ENCODE assay signal across 9 mouse cellular contexts in genomic region chr4:136841056-136841455, GRCm38 (mm10). TPM values are rescaled to one million over a fixed set of nuclear protein-coding genes. Genes with fewer than 3 reads are reported as not detected.
DNase-seq lines count a peak whose midpoint lies in the region; ATAC-seq lines count a peak whose summit lies in the region.
"Had no signal": no experiment of that assay in that cellular context is flagged by ENCODE, and none has a peak within 500 bp of the region (broad histone marks: within the 10 kb centered on the region; RNA-seq: fewer than 3 reads in every experiment).

No protein-coding gene starts in this region.

- no peak overlapping the region for H3K9ac ChIP-seq in hindbrain, embryonic 14.5 days

- DNase-seq in WW6 (ENCODE audit: low read depth, low spot score), result peak; percentile 67
- peak; percentile 89 for DNase-seq in cerebellum, adult 8-10 months
- DNase-seq in frontal cortex, postnatal 14 days (ENCODE audit: low spot score in 2 of 2), result peak; percentile 38 to 76
- peak; percentile 95 for DNase-seq in hindbrain, embryonic 14.5 days (ENCODE audit: low spot score)
- peak; percentile 76 to 88 for DNase-seq in layer of hippocampus, postnatal 25 days (ENCODE audit: extremely low spot score in 1 of 2, low spot score in 1 of 2)
- peak; percentile 79 for DNase-seq in right cerebral cortex, adult 18-20 months
- peak; percentile 75 to 79 for DNase-seq in urinary bladder, postnatal 36 days (ENCODE audit: low spot score in 2 of 2)

- peak; percentile 62; the same call in 1 of the 2 replicates for ATAC-seq in hindbrain, embryonic 14.5 days (ENCODE audit: low FRiP score)
- peak; percentile 83 for ATAC-seq in megakaryocyte, adult 5-6 weeks (ENCODE audit: poor library complexity, severe bottlenecking)

- H3K9me3 ChIP-seq in hindbrain, embryonic 14.5 days (ENCODE audit: control insufficient read depth, low read length), result no peaks in the 10 kb centered on the region

- H3K4me3 ChIP-seq in hindbrain, embryonic 14.5 days (replicated peaks; ENCODE audit: low read length), result no peak overlapping the region

- WGBS in hindbrain, embryonic 14.5 days, result 3% methylated on average over 5 of the region's 5 CpGs

- peaks cover 20% of the 10 kb centered on the region for H3K4me1 ChIP-seq in hindbrain, embryonic 14.5 days (replicated peaks; ENCODE audit: control insufficient read depth, insufficient read depth, low read length)

- H3K27me3 ChIP-seq in hindbrain, embryonic 14.5 days (ENCODE audit: control insufficient read depth, insufficient read depth, low read length), result no peaks in the 10 kb centered on the region

- H3K4me2 ChIP-seq in hindbrain, embryonic 14.5 days (replicated peaks), result no peak overlapping the region

- H3K27ac ChIP-seq in hindbrain, embryonic 14.5 days, result no peak overlapping the region
- H3K27ac ChIP-seq: macrophage had no signal

- no peaks in the 10 kb centered on the region for H3K36me3 ChIP-seq in hindbrain, embryonic 14.5 days (replicated peaks; ENCODE audit: control insufficient read depth, insufficient read depth)

RNA-seq across cellular contexts. Expression of gene Ephb2, which starts 5.3 kb away (rescaled TPM):
- polyA plus RNA-seq in hindbrain, embryonic 14.5 days (2014; fragmentation: Nextera tagmentation; extraction: Ambion mirVana), result 26.6 and 28.1 TPM in 2 replicates
- total RNA-seq in layer of hippocampus, postnatal 25 days (2021), result 10 to 100 TPM; 24.0 to 29.2 TPM
- total RNA-seq in megakaryocyte, adult 5-6 weeks (2015), result 1.1 and 1.4 TPM in 2 replicates
- total RNA-seq in megakaryocyte, adult 5-6 weeks (2017), result 0.77 and 1.2 TPM in 2 replicates

RNA-seq across cellular contexts. Expression of gene C1qb, which starts 44.9 kb away (rescaled TPM):
- 48.6 and 52.3 TPM in 2 replicates for polyA plus RNA-seq in hindbrain, embryonic 14.5 days (2014; fragmentation: Nextera tagmentation; extraction: Ambion mirVana)
- 10 to 100 TPM; 50.7 to 56.9 TPM for total RNA-seq in layer of hippocampus, postnatal 25 days (2021)
- 2.2 and 3.3 TPM in 2 replicates for total RNA-seq in megakaryocyte, adult 5-6 weeks (2015)
- 1.9 and 2.2 TPM in 2 replicates for total RNA-seq in megakaryocyte, adult 5-6 weeks (2017)

RNA-seq across cellular contexts. Expression of gene C1qc, which starts 51.8 kb away (rescaled TPM):
- polyA plus RNA-seq in hindbrain, embryonic 14.5 days (2014; fragmentation: Nextera tagmentation; extraction: Ambion mirVana), result 29.5 and 30.5 TPM in 2 replicates
- total RNA-seq in layer of hippocampus, postnatal 25 days (2021), result 10 to 100 TPM; 37.3 to 45.0 TPM
- total RNA-seq in megakaryocyte, adult 5-6 weeks (2015), result 0.98 and 1.4 TPM in 2 replicates
- total RNA-seq in megakaryocyte, adult 5-6 weeks (2017), result 0.53 and 0.62 TPM in 2 replicates

RNA-seq across cellular contexts. Expression of gene C1qa, which starts 57.5 kb away (rescaled TPM):
- 29.9 and 33.4 TPM in 2 replicates for polyA plus RNA-seq in hindbrain, embryonic 14.5 days (2014; fragmentation: Nextera tagmentation; extraction: Ambion mirVana)
- 10 to 100 TPM; 48.2 to 51.3 TPM for total RNA-seq in layer of hippocampus, postnatal 25 days (2021)
- total RNA-seq in megakaryocyte, adult 5-6 weeks (2015), result 1.0 and 2.3 TPM in 2 replicates
- total RNA-seq in megakaryocyte, adult 5-6 weeks (2017), result 0.29 and 1.0 TPM in 2 replicates

Comparison
In these comparisons a context has a peak if more than half of its experiments do, and no peak if none do; other contexts are left out.
1. RNA of gene Ephb2, which starts 5.3 kb away (total RNA-seq): 24.0 to 29.2 TPM in layer of hippocampus, postnatal 25 days; 0.77 to 1.4 TPM in megakaryocyte, adult 5-6 weeks; every median in the first group is over 10 times any median in the second.
2. RNA of gene C1qb, which starts 44.9 kb away (total RNA-seq): 50.7 to 56.9 TPM in layer of hippocampus, postnatal 25 days; 1.9 to 3.3 TPM in megakaryocyte, adult 5-6 weeks; every median in the first group is over 10 times any median in the second.
3. RNA of gene C1qc, which starts 51.8 kb away (total RNA-seq): 37.3 to 45.0 TPM in layer of hippocampus, postnatal 25 days; 0.53 to 1.4 TPM in megakaryocyte, adult 5-6 weeks; every median in the first group is over 10 times any median in the second.
4. Peak in every context shown above with its lines, with median percentiles within 50 percentile points of each other: DNase-seq.